Mouse (Mus musculus) bone marrow macrophage, adult 2 months (primary cell): ENCODE results near the gene Syt15.

Experiments used
- CTCF ChIP-seq: IDR thresholded peaks from 2 replicates; pipeline ENCODE4 v1.5.1; 2012; ENCODE audit warnings: low read depth, mild to moderate bottlenecking, low read length, moderate library complexity
- POLR2A ChIP-seq: IDR thresholded peaks from 2 replicates; pipeline ENCODE4 v1.6.1; 2012; ENCODE audit warnings: mild to moderate bottlenecking, low read depth, low read length, borderline replicate concordance

GRCm38 (mm10) chr14:34232340-34232739 is 12.9 kb downstream of the Syt15 start:
- TF ChIP-seq CTCF (no peak), POLR2A (no peak)
